Mouse (Mus musculus) NIH3T3 (cell line): ENCODE data around the gene Sbno1.

Source experiments
- DNase-seq: peaks from one replicate; pipeline ENCODE4 v3.0.0-alpha.2; 2012; ENCODE audit warnings: low read depth

The Sbno1 gene

DNA sequence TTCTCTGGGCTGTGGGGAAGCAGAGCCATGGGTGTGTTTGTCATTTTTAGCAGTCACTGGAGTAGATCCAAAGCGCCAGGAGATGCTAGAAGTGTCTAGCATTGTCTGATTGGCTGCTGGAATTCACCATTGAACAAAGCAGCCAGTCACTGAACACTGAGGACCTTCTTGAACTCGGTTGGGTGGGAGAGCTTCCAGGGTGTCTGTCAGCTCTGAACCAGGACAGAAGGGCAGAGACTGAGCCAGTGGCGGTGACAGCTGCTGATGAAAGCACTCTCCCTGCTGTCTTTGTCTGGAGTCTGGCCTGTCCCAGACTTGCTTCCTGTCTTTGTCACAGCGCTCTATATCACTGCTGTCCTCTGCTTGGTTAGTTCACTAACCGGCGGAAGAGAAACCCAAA lies 91.4 kb downstream of the Sbno1 start:
- no peak for DNase-seq

DNA sequence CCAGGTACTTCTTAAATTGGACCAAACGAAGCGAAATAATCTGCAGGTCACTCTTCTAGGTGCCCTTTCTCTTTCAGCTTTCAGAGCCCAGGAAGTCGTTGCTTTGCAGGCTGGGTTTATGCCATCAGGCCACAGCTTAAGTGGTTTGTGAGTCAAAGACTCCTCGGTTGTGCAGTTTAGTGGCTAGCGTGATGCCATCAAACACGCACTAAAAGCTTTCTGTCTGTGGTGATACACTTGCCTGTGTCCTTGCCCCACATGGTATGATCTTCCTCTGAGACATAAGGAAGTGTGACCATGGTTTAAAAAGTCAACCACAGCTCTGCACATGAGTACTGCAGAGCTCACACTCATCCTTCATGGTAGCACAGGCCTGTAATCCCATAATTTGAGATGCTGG lies 95.7 kb downstream of the Sbno1 start:
- no peak for DNase-seq

DNA sequence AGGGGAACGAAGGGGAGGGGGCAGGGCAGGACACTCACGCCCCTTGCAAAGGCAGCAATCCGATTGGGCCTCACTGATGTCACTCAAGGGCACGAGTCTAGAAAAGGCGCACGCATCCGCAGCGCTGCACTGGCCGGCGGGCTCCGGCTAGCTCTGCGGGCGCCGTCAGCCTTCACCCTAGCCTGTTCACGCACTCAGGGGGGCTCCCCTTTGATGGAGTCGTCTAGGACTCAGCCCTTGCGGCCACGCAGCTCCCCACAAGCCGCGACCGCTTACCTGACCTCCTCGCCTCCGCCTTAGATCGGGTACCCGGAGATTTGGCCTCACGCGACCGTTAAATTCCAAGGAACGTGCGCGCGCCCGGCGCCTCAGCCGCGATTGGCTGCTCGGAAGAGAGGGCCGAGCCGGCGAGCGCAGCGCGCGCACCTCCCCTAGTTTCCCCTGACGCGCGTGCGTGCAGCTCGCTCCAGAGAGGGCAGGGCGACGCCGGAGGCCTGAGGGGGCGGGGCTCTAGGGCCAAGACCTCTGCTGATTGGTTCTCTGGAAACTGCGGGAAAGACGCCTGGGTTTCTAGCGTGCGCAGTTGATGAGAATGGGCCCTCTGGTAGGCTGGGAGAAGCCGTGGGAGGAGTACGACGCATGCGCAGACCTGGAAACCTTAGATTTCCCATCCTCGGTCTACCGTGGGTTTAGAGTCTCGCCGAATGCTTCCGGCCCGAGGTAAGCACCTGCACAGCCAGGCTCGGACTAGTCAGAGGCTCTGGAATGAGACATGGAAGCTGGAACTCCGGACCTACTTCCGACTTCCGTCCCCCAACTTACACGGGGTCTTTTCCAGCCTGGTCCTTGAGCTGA lies 98.1 kb downstream of the Sbno1 start, which contains the start of the genes Mphosph9 and 2810006K23Rik:
Gene Mphosph9 (minus strand): TSS at position 463 of the 855 bp plus-strand sequence.
Gene 2810006K23Rik (plus strand): TSS at position 580 of the 855 bp plus-strand sequence.
- DNase-seq, result peak; percentile 100

DNA sequence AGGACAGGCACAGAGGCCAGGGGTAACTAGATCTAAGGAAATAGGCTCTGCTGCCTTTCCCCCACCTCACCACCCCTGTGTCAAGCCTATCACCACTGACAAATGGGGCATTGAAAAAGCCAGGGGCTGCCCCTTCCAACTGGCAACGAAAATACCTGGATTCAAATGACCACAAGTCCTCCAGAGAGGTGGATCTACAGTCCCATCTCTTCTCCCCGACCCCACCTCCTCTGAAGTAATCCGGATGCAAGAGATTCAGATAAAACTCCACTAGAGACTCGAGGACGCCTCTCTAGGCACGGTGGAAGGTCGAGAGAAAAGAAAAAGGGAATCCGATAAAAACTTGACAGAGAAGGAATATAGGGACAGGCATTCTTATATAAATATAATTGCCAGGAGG lies 99.0 kb downstream of the Sbno1 start:
- no peak for DNase-seq
